Mouse (Mus musculus): ENCODE data around the gene Cab39. TPM values are rescaled to one million over a fixed set of nuclear protein-coding genes. Genes with fewer than 3 reads are reported as not detected.
A peak's percentile ranks its signal among the peaks of the same experiment; 100 is the strongest.
"Not testable (repeated sequence)": the region's sequence is repeated elsewhere in the genome, so short reads cannot be mapped to it uniquely, and the experiment has no call there.

The Cab39 gene
- total RNA-seq, 2 experiments from 2014 or later, result 86.5 to 112 TPM

DNA sequence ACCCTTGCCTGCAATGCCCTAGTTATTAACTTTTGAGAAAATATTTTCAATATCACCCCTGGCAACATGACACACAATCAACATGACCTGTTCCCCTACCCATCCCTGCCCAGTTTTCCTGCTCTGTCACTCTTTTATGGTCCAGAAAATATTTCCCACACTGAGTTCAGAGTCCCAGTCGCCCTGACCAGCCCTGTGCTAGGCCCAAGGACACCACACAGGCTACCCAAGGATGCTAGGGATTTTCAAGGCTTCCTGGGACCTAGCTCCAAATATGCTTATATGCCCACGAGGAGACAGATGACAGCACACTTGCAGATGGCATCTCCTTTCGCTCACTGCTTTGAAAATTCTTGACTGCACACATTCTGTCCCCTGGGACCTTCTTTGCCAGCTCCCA, 14.2 kb upstream of the Cab39 start:
- intact Hi-C loops (cut with DNase I; ENCODE audit: low total_unique reads), result no loop called here
- DNase-seq, result no peak

GRCm38 (mm10) chr1:85779428-85780180, 13.6 kb upstream of the Cab39 start:
- DNase-seq, result no peak
- intact Hi-C loops (cut with DNase I; ENCODE audit: low total_unique reads), result no loop called here

DNA sequence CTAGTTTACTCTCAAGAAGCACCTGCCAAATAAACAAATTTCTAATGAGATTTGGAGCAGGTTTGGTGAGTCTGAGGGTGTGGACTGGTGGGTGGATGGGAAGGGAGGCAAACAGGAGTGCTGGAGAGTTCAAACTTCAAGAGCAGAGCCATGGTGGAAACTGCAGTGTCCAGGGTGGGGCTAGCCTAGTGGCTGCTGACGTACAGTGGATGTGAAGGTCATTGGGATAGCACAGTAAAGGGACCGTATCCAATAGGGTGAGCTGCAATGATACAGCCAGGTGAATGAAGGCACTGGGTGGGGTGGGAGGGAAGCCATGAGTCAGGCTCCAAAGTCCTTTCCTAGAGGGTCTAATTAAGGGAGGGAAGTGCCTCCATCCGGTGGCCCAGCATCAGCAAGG, 2.7 kb upstream of the Cab39 start:
- no peak for DNase-seq
- intact Hi-C loops (cut with DNase I; ENCODE audit: low total_unique reads), result loop anchor here (10.0 kb wide), 1 partner anchor 54 kb away; no protein-coding TSS in a partner anchor

- intact Hi-C loops (cut with DNase I; ENCODE audit: low total_unique reads), result loop anchor here (10.0 kb wide), 1 partner anchor 53 kb away; no protein-coding TSS in a partner anchor
- DNase-seq, result no peak
Measured at GRCm38 (mm10) chr1:85791476-85791875, 1.8 kb upstream of the Cab39 start.

GRCm38 (mm10) chr1:85794106-85794771, 998 bp downstream of the Cab39 start:
- peak; percentile 20 for DNase-seq
- intact Hi-C loops (cut with DNase I; ENCODE audit: low total_unique reads), result loop anchor here (10.0 kb wide), 1 partner anchor 51 kb away; no protein-coding TSS in a partner anchor

DNA sequence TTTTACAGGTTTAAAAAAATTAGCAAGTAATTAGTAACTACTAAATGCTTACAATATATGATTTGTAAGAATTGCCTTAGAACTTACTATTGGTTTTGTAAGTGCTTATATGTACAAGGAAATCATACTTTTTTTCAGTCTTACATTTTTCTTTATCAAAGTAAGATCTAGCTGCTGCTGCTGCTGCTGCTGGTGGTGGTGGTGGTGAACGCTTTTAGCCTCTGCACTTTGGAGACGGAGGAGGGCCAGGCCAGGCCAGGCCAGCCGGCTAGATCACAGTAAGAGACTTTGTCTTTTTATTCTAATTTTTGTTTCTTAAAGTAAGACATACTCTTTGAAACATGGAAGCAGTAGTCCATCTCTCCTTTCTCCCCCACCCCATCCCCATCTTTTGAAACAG, 2.0 kb downstream of the Cab39 start:
- intact Hi-C loops (cut with DNase I; ENCODE audit: low total_unique reads), result loop anchor here (10.0 kb wide), 1 partner anchor 50 kb away; no protein-coding TSS in a partner anchor
- no peak for DNase-seq

GRCm38 (mm10) chr1:85799776-85800175, 6.5 kb downstream of the Cab39 start:
- intact Hi-C loops (cut with DNase I; ENCODE audit: low total_unique reads), result loop anchor here (10.0 kb wide), 1 partner anchor 45 kb away; no protein-coding TSS in a partner anchor
- DNase-seq, result no peak

- no peak for DNase-seq
- intact Hi-C loops (cut with DNase I; ENCODE audit: low total_unique reads), result no loop called here
Measured at GRCm38 (mm10) chr1:85802517-85802916, 9.3 kb downstream of the Cab39 start.

GRCm38 (mm10) chr1:85804551-85804950, 11.3 kb downstream of the Cab39 start:
- no peak for DNase-seq
- intact Hi-C loops (cut with DNase I; ENCODE audit: low total_unique reads), result no loop called here

GRCm38 (mm10) chr1:85809256-85809655, 16.0 kb downstream of the Cab39 start:
- no peak for DNase-seq
- intact Hi-C loops (cut with DNase I; ENCODE audit: low total_unique reads), result no loop called here

DNA sequence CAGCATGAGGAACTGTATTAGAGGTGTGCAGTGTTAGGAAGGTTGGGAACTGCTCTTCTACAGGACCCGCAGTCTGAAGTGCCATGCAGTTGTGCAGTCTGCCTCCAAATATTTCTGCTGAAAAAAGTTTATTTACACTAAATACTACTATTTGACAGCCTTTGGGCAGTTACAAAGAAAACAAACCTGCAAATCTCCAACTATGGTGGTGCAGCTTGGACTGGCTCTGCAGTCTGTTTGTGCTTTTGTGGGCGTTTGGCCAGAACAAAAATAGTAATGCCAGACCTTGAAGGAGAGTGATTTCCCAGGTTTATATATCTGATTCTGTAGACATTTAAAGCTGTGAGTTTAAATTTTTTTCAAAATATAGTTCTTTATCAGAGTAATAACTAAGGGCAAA, 17.1 kb downstream of the Cab39 start:
- intact Hi-C loops (cut with DNase I; ENCODE audit: low total_unique reads), result no loop called here
- no peak for DNase-seq

DNA sequence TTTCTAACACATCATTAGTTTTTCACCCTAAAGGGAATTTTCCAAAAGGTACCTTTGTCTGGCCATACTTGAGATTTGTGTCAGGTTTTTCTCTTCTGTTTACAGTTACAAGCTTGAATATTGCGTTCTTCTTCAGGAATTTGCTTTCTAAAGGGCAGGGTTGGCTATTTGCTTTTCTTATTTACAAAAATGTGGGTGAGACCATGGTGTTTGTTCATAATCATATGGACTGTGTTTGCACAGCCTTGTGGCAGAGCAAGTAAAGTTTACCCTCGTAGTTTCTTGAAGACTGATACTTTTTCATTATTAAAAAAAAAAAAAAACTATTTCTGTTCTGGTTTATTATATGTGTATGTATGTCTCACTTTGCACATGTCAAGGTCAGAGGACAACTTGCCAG, 17.5 kb downstream of the Cab39 start:
- no peak for DNase-seq
- intact Hi-C loops (cut with DNase I; ENCODE audit: low total_unique reads), result no loop called here

GRCm38 (mm10) chr1:85814213-85814612, 21.0 kb downstream of the Cab39 start:
- DNase-seq; intact Hi-C loops (cut with DNase I; ENCODE audit: low total_unique reads): not testable (repeated sequence)

DNA sequence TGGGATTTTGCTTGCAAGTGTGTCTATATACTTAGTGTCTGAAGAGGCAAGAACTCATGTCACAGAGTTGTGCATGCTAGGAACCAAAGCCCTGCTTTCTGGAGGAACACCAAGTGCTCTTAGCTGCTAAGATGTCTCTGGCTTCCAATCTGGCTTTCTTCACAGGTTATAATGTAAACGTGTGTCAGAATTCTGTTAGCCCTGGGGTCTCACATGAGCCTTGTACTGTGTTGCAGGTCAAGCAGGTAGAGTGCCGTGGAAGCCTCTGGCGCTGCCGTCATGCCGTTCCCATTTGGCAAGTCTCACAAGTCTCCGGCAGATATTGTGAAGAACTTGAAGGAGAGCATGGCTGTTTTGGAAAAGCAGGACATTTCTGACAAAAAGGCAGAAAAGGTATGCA, 24.9 kb downstream of the Cab39 start:
- DNase-seq, result no peak
- intact Hi-C loops (cut with DNase I; ENCODE audit: low total_unique reads), result no loop called here

DNA sequence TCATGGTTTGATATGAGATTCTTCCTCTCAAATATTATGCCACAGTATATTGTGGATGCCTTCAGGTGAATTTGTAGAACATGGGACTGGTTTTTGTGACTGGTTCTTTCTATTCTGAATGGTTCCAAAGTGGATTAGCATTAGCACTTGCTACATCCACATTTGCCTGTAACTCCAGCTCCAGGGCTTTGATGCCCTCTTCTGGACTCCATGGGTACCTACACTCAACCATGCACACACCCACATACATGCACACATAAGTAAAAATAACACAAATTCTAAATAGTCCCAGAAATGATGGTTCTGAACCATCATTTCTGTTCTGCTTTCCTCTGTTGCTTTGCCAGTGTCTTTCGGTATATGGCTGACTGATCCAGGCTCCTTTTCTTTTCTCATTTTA, 26.5 kb downstream of the Cab39 start:
- intact Hi-C loops (cut with DNase I; ENCODE audit: low total_unique reads), result no loop called here
- no peak for DNase-seq

- intact Hi-C loops (cut with DNase I; ENCODE audit: low total_unique reads), result no loop called here
- DNase-seq, result no peak
Measured at GRCm38 (mm10) chr1:85822239-85822638, 29.0 kb downstream of the Cab39 start.

GRCm38 (mm10) chr1:85824905-85825304, 31.7 kb downstream of the Cab39 start:
- intact Hi-C loops (cut with DNase I; ENCODE audit: low total_unique reads), result no loop called here
- no peak for DNase-seq

GRCm38 (mm10) chr1:85827166-85827565, 33.9 kb downstream of the Cab39 start:
- DNase-seq, result peak; percentile 11
- intact Hi-C loops (cut with DNase I; ENCODE audit: low total_unique reads), result no loop called here

DNA sequence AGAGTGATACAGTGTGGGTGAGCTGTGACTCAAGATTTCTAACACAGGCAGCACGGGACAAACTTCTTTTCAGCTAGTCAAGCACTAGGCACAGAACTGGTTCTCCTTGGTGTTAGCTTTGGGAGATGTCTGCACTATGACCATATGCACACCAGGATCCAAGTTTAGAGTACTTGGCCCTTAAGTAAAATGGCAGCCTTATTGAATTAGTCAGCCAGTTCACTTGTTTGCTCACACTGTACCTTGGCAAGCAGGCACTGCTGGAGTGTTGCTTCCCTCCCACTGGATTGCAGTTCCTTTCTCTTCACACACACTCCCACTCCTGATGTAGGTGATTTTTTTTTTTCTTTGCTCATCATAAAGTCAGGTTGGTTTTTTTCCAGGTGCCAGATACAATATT, 35.8 kb downstream of the Cab39 start:
- DNase-seq, result no peak
- intact Hi-C loops (cut with DNase I; ENCODE audit: low total_unique reads), result no loop called here

DNA sequence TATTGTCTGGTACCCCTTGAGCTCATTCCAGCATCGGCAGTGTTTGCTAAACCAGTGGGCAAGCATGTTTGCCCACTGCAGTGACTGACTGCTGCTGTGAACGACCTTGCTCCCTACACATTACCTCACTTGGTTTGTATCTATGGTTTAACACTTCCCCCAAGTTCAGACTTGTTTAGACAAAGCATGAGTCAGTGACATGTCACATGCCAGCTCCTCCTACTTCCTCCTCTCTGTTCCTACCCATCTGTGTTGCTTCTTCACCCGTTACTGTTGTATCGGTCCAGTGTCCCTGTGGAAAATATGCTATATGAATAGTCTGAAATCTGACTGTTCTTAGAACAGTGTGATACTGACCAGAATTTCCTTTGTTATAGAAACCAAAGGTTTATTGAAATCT, 44.8 kb downstream of the Cab39 start:
- intact Hi-C loops (cut with DNase I; ENCODE audit: low total_unique reads), result no loop called here
- no peak for DNase-seq

GRCm38 (mm10) chr1:85839356-85839755, 46.1 kb downstream of the Cab39 start:
- no peak for DNase-seq
- intact Hi-C loops (cut with DNase I; ENCODE audit: low total_unique reads), result no loop called here
